Mouse (Mus musculus): ENCODE results near the gene Spaca4. TPM values are rescaled to one million over a fixed set of nuclear protein-coding genes. Genes with fewer than 3 reads are reported as not detected.

Spaca4 gene
- polyA plus RNA-seq, 1 experiment: not detected

DNA sequence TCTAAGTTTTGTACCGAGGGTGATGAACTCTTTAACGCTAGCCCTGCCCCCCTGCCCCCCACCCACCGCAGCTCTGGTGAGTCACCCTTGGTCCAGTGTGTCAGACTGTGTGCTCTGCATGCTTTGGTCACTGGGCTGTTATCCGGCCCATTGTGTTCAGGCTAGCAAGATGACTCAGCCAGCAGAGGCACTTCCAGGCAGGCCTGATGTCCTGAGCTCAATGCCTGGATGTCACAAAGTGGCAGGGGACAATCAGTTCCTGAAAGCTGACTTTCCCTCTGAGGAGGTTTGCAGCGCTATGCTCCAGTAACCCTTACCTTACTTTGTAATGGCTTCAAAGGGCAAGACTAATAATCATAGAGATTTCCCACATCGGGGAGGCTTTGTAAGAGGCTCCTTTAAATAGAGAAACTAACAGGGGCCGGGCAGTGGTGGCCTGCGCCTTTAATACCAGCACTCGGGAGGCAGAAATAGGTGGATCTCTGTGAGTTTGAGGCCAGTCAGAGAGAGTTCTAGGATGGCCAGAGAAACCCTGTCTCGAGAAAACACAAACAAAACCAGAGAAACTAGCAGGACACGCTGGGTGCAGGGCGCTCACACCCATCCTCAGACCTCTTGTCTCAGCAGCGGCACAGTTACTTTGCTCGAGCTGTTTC lies 45.5 kb downstream of the Spaca4 start:
- Histone ChIP-seq H3K79me2 (ENCODE audit: control insufficient read depth, insufficient read depth) (no peaks in the 10 kb centered on the region), H3K4me2 (ENCODE audit: low read depth) (peak overlapping the region; percentile 68), H3ac (ENCODE audit: control insufficient read depth, insufficient read length) (no peak overlapping the region), H3K4me3 (no peak overlapping the region), H3K36me3 (ENCODE audit: control insufficient read depth, insufficient read depth) (no peaks in the 10 kb centered on the region), H3K27me3 (ENCODE audit: control insufficient read depth, insufficient read depth, insufficient read length) (no peaks in the 10 kb centered on the region)
- peak; percentile 64 for TF ChIP-seq POLR2AphosphoS2 (IDR thresholded peaks at IDR 0.05; ENCODE audit: insufficient read length, low read depth)
- peak in 1 of 3 experiments; percentile 23 for TF ChIP-seq MYOD1 (IDR thresholded peaks at IDR 0.05; ENCODE audit: control insufficient read depth in 1 of 3, insufficient read length in 2 of 3, low read depth in 2 of 3)
- peak; percentile 18 for TF ChIP-seq MAX (IDR thresholded peaks at IDR 0.05; ENCODE audit: low read depth)
- TF ChIP-seq REST (IDR thresholded peaks at IDR 0.05; ENCODE audit: insufficient read depth, insufficient read length): no peak
- no peak for TF ChIP-seq CEBPB (IDR thresholded peaks at IDR 0.05; ENCODE audit: insufficient read depth, poor library complexity, severe bottlenecking)
- TF ChIP-seq MYOG (IDR thresholded peaks at IDR 0.05; ENCODE audit: control insufficient read depth in 1 of 3, insufficient read depth in 1 of 3, insufficient read length in 2 of 3, low read depth in 2 of 3): peak in 1 of 3 experiments; percentile 36
- TF ChIP-seq POLR2A (IDR thresholded peaks at IDR 0.05; ENCODE audit: insufficient read length, low read depth): peak; percentile 55
- no peak for TF ChIP-seq TCF3 (IDR thresholded peaks at IDR 0.05; ENCODE audit: insufficient read length, low read depth)
- no peak for TF ChIP-seq E2F4 (IDR thresholded peaks at IDR 0.05; ENCODE audit: insufficient read depth)
- no peak for TF ChIP-seq TCF12 (IDR thresholded peaks at IDR 0.05; ENCODE audit: insufficient read depth, poor library complexity, severe bottlenecking)
- TF ChIP-seq USF1 (IDR thresholded peaks at IDR 0.05; ENCODE audit: low read depth): no peak

DNA sequence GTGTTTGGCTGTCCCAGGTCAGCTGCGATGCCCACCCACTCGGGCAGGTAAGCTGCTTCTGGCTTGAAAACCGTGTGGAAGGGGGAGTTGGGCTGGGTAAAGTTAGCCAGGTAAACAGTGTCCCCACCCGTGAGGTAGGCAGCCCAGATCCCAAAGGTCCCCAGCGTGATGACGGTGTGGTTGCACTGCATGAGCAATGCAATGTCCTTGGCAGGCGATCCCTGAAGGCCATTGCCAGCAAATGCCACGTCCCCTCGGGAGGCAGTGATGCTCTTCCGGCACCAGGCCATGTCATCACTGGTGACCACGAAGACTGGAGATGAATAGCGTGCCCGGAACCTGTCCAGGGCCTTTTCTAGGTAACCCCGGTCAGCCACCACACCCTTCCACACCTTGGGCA lies 47.1 kb downstream of the Spaca4 start:
- H3K4me3 ChIP-seq: no peak overlapping the region
- H3K79me2 ChIP-seq (ENCODE audit: control insufficient read depth, insufficient read depth): no peaks in the 10 kb centered on the region
- no peak overlapping the region for H3K4me2 ChIP-seq (ENCODE audit: low read depth)
- TF ChIP-seq POLR2AphosphoS2 (IDR thresholded peaks at IDR 0.05; ENCODE audit: insufficient read length, low read depth) (no peak), MYOD1 (IDR thresholded peaks at IDR 0.05; ENCODE audit: control insufficient read depth in 1 of 3, insufficient read length in 2 of 3, low read depth in 2 of 3) (no peak), MAX (IDR thresholded peaks at IDR 0.05; ENCODE audit: low read depth) (no peak), TCF12 (IDR thresholded peaks at IDR 0.05; ENCODE audit: insufficient read depth, poor library complexity, severe bottlenecking) (no peak), POLR2A (IDR thresholded peaks at IDR 0.05; ENCODE audit: insufficient read length, low read depth) (no peak), E2F4 (IDR thresholded peaks at IDR 0.05; ENCODE audit: insufficient read depth) (no peak)
- H3K27me3 ChIP-seq (ENCODE audit: control insufficient read depth, insufficient read depth, insufficient read length): no peaks in the 10 kb centered on the region
- no peak overlapping the region for H3ac ChIP-seq (ENCODE audit: control insufficient read depth, insufficient read length)
- no peaks in the 10 kb centered on the region for H3K36me3 ChIP-seq (ENCODE audit: control insufficient read depth, insufficient read depth)

DNA sequence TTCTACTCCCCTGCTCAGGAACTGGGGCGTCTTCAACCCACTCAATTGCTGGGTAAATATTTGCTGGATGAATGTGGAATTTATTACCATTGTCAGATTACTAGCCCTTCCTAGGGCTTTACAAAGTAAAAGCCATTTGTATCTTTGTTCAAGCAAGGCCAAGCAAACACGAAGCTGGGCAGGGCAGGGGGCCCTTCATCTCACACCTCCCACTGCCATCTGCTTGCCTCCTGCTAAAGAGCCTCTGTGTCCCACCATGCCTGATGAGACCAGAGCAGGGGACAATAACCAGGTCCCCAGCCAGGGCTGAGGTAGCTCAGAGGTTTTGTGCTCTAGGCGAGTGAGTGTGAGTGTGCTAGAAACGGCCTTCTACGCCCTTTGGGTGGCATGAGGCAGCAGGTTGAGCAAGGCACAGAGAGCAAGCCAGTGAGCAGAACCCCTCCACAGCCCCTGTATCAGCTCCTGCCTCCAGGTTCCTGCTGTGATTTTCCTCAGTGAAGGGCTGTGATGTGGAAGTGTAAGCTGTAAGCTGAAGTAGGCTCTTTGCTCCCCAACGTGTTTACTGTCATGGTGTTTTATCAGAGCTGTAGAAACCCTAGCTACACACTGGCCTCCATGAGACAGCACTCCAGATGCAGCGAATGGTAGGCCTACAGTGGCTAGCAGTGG lies 47.9 kb downstream of the Spaca4 start:
- no peaks in the 10 kb centered on the region for H3K36me3 ChIP-seq (ENCODE audit: control insufficient read depth, insufficient read depth)
- H3ac ChIP-seq (ENCODE audit: control insufficient read depth, insufficient read length): no peak overlapping the region
- TF ChIP-seq CEBPB (IDR thresholded peaks at IDR 0.05; ENCODE audit: insufficient read depth, poor library complexity, severe bottlenecking): no peak
- TF ChIP-seq MYOG (IDR thresholded peaks at IDR 0.05; ENCODE audit: control insufficient read depth in 1 of 3, insufficient read depth in 1 of 3, insufficient read length in 2 of 3, low read depth in 2 of 3): no peak
- no peak for TF ChIP-seq TCF3 (IDR thresholded peaks at IDR 0.05; ENCODE audit: insufficient read length, low read depth)
- no peak for TF ChIP-seq MAX (IDR thresholded peaks at IDR 0.05; ENCODE audit: low read depth)
- no peak for TF ChIP-seq POLR2A (IDR thresholded peaks at IDR 0.05; ENCODE audit: insufficient read length, low read depth)
- TF ChIP-seq REST (IDR thresholded peaks at IDR 0.05; ENCODE audit: insufficient read depth, insufficient read length): no peak
- TF ChIP-seq USF1 (IDR thresholded peaks at IDR 0.05; ENCODE audit: low read depth): no peak
- no peak for TF ChIP-seq TCF12 (IDR thresholded peaks at IDR 0.05; ENCODE audit: insufficient read depth, poor library complexity, severe bottlenecking)
- TF ChIP-seq SRF (IDR thresholded peaks at IDR 0.05; ENCODE audit: control insufficient read depth, insufficient read length, low read depth): no peak
- no peak for TF ChIP-seq MYOD1 (IDR thresholded peaks at IDR 0.05; ENCODE audit: control insufficient read depth in 1 of 3, insufficient read length in 2 of 3, low read depth in 2 of 3)
- TF ChIP-seq POLR2AphosphoS2 (IDR thresholded peaks at IDR 0.05; ENCODE audit: insufficient read length, low read depth): no peak
- TF ChIP-seq E2F4 (IDR thresholded peaks at IDR 0.05; ENCODE audit: insufficient read depth): no peak
- no peaks in the 10 kb centered on the region for H3K79me2 ChIP-seq (ENCODE audit: control insufficient read depth, insufficient read depth)
- no peak overlapping the region for H3K4me2 ChIP-seq (ENCODE audit: low read depth)
- H3K4me3 ChIP-seq: no peak overlapping the region
- H3K27me3 ChIP-seq (ENCODE audit: control insufficient read depth, insufficient read depth, insufficient read length): no peaks in the 10 kb centered on the region

Other genes starting within 250 kb of the Spaca4 start
- gene Tulp2, start 243.9 kb downstream of the Spaca4 start, polyA plus RNA-seq (2012; fragmentation: generic; extraction: Trizol): 0.06 TPM
- gene Gm45808, start 239.0 kb downstream of the Spaca4 start, polyA plus RNA-seq (2012; fragmentation: generic; extraction: Trizol): not detected
- 0.13 TPM for gene Dhdh, start 237.0 kb downstream of the Spaca4 start, polyA plus RNA-seq (2012; fragmentation: generic; extraction: Trizol)
- 135 TPM for gene Nucb1, start 215.4 kb downstream of the Spaca4 start, polyA plus RNA-seq (2012; fragmentation: generic; extraction: Trizol)
- 306 TPM for gene Ppp1r15a, start 199.5 kb downstream of the Spaca4 start, polyA plus RNA-seq (2012; fragmentation: generic; extraction: Trizol)
- gene Plekha4, start 199.5 kb downstream of the Spaca4 start, polyA plus RNA-seq (2012; fragmentation: generic; extraction: Trizol): 2.6 TPM
- gene Hsd17b14, start 170.9 kb downstream of the Spaca4 start, polyA plus RNA-seq (2012; fragmentation: generic; extraction: Trizol): 1.9 TPM
- 54.1 TPM for gene Bcat2, start 155.7 kb downstream of the Spaca4 start, polyA plus RNA-seq (2012; fragmentation: generic; extraction: Trizol)
- gene Fgf21, start 110.3 kb downstream of the Spaca4 start, polyA plus RNA-seq (2012; fragmentation: generic; extraction: Trizol): 486 TPM
- gene Fut1, start 108.5 kb downstream of the Spaca4 start, polyA plus RNA-seq (2012; fragmentation: generic; extraction: Trizol): 3.8 TPM
- gene Izumo1, start 104.0 kb downstream of the Spaca4 start, polyA plus RNA-seq (2012; fragmentation: generic; extraction: Trizol): not detected
- gene Rasip1, start 98.3 kb downstream of the Spaca4 start, polyA plus RNA-seq (2012; fragmentation: generic; extraction: Trizol): 0.40 TPM
- 12.5 TPM for gene Mamstr, start 85.8 kb downstream of the Spaca4 start, polyA plus RNA-seq (2012; fragmentation: generic; extraction: Trizol)
- 0.41 TPM for gene Fut2, start 59.4 kb downstream of the Spaca4 start, polyA plus RNA-seq (2012; fragmentation: generic; extraction: Trizol)
- gene Ntn5, start 41.8 kb downstream of the Spaca4 start, polyA plus RNA-seq (2012; fragmentation: generic; extraction: Trizol): 3.6 TPM
- gene Sec1, start 31.4 kb downstream of the Spaca4 start, polyA plus RNA-seq (2012; fragmentation: generic; extraction: Trizol): 0.41 TPM
- 3.6 TPM for gene Car11, start 26.0 kb downstream of the Spaca4 start, polyA plus RNA-seq (2012; fragmentation: generic; extraction: Trizol)
- 26.2 TPM for gene Dbp, start 20.7 kb downstream of the Spaca4 start, polyA plus RNA-seq (2012; fragmentation: generic; extraction: Trizol)
- gene Rpl18, start 10.4 kb downstream of the Spaca4 start, polyA plus RNA-seq (2012; fragmentation: generic; extraction: Trizol): 3,224 TPM
- 22.8 TPM for gene Sphk2, start 7.8 kb downstream of the Spaca4 start, polyA plus RNA-seq (2012; fragmentation: generic; extraction: Trizol)
- 0.18 TPM for gene Fam83e, start 4.6 kb downstream of the Spaca4 start, polyA plus RNA-seq (2012; fragmentation: generic; extraction: Trizol)
- 0.11 TPM for gene Lmtk3, start 57.9 kb upstream of the Spaca4 start, polyA plus RNA-seq (2012; fragmentation: generic; extraction: Trizol)
- 0.47 TPM for gene Sult2b1, start 58.9 kb upstream of the Spaca4 start, polyA plus RNA-seq (2012; fragmentation: generic; extraction: Trizol)
- gene Cyth2, start 88.8 kb upstream of the Spaca4 start, polyA plus RNA-seq (2012; fragmentation: generic; extraction: Trizol): 145 TPM
- 0.05 TPM for gene Kcnj14, start 99.0 kb upstream of the Spaca4 start, polyA plus RNA-seq (2012; fragmentation: generic; extraction: Trizol)
- 36.2 TPM for gene Grwd1, start 105.1 kb upstream of the Spaca4 start, polyA plus RNA-seq (2012; fragmentation: generic; extraction: Trizol)
- 132 TPM for gene Kdelr1, start 147.0 kb upstream of the Spaca4 start, polyA plus RNA-seq (2012; fragmentation: generic; extraction: Trizol)
- 0.65 TPM for gene Grin2d, start 152.6 kb upstream of the Spaca4 start, polyA plus RNA-seq (2012; fragmentation: generic; extraction: Trizol)
- gene Syngr4, start 170.9 kb upstream of the Spaca4 start, polyA plus RNA-seq (2012; fragmentation: generic; extraction: Trizol): 0.23 TPM
- gene Tmem143, start 171.1 kb upstream of the Spaca4 start, polyA plus RNA-seq (2012; fragmentation: generic; extraction: Trizol): 26.9 TPM
- 409 TPM for gene Emp3, start 195.6 kb upstream of the Spaca4 start, polyA plus RNA-seq (2012; fragmentation: generic; extraction: Trizol)
- gene Ccdc114, start 198.3 kb upstream of the Spaca4 start, polyA plus RNA-seq (2012; fragmentation: generic; extraction: Trizol): 1.0 TPM

Data from myocyte (in vitro differentiated cells).